Mouse (Mus musculus) testis, postnatal 10 days (tissue): Measurements from ENCODE around the gene Armc6.

Experiments
- DNase-seq: peaks from one replicate; pipeline ENCODE4 v3.0.0; 2021; ENCODE audit warnings: low spot score

Gene Armc6

DNA sequence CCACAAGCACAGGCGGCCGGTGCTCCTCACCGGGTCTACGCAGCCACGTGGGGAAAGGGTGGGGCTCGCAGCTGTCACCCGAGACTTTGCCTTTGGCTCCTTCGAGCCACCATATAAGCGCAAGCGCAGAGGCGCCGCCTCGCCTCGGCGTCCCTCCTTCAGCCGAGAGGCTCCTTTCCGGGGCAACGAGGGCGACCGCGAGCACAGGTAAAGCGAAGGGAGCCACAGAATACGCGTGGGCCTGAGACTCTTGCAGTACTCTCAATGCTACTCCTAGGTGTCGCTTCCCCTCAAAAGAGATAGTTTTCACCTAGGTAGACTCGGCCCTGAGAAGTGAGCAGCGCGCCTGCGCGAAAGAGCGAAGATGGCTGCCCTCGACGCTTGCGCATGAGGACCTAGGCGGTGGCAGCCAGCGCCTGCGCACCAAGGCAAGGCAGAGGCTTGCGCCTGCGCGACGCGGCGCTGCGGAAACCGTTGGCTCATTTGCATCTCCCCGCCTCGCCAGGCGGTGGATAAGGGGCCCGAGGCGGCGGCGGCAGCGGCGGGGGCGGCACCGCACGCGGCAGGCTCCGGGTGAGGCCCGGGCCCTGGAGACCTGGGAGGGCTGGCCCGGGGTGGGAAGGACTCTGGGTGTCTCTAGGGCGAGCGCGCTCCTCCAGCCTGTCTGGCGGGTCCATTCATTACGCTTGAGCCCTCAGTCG lies at the start of gene Armc6, which contains the start of gene Sugp2:
Gene Armc6 (minus strand): TSS at position 387 of the 701 bp plus-strand sequence.
Gene Sugp2 (plus strand): TSS at position 147 of the 701 bp plus-strand sequence.
- peak; percentile 94 for DNase-seq

DNA sequence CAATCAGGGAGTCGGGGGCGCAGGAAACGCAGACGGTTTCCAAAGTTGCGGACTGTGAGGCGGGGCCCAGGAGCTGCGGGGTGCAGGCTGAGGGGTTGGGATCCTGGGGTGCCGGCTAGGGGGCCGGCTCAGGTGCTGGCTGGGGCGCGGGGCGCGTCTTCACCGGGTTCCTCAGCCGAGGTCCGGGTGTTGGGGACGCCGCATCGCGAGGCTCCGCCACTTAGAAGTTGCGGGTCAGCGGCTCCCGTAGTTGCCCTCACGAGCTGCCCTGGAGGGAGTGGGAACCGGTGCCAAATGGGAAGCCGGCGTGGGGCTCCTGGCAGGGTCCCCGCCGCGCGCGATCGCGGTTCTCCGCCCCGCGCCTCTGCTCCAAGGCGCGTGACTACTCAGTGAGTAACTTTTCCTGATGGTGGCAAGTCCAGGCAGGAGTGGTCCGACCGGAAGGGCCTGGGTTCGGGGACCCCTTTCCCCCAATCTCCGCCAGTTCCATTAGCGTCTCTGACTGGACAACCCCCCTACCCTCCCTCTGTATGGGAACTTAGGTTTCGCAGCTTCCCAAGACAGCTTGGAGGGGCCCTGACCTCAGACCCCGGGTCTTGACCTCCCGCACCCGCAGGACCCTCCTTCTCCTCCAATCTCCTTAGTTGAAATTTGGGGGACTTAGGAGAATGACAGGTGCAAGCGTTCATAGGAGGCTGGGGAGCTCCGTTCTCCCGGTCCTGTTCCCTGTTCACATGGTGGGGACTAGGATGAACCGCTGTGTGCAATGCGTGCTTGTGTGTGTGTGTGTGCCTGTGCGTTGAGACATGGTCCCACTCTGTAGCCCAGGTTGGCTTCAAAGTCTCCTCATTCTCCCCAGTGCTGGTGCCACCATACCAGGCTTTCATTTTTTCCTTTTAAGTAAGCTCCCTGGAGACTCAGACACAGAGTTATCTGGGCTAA lies 49.1 kb upstream of the Armc6 start:
- peak; percentile 64 for DNase-seq

DNA sequence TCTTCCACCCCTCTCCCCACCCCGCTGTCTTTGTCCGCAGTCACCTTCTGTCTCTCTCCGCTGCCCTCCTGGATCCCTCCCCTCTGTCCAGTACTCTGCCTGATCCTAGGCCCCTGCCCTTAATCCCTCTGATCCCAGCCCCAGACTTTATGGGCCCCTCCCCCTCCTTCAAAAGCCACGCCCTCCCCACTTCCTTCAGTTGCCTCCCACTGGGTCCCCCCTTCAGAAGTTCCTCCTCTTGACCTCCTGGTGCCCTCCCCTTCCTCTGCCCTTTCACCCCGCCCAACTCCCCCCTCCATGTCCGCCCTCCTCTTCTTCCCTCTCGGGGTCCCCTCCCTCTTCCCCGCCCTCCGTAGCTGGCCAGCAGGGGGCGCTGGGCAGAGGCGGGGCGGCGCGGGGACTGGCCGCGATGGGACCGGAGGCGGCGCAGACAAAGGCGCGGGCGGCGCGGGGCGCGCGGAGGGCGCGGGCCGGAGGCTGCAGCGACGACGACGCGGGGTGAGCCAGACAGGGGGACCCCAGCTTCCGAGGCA lies 48.4 kb upstream of the Armc6 start, which contains the start of gene Homer3:
Gene Homer3 (plus strand): TSS at position 225 of the 533 bp plus-strand sequence.
- DNase-seq, result peak; percentile 95

DNA sequence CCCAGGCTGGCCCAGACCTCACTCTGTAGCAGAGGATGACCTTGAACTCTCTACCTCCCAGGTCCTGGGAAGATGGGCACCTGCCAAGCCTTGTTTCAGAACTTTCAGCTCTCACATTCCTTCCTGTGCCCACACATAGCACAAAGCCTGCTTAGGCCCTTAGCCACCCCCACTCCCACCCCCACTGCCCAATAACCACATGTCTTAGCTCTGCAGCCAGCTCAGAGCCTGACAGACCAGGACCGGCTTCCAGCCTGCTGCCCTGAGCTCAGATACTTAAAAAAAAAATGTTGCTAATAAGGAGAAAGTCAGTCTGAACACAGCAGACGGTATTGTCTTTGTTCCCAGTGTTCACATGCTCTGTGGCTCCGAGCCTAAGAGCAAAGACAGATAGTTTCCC lies 46.7 kb upstream of the Armc6 start:
- peak; percentile 83 for DNase-seq

DNA sequence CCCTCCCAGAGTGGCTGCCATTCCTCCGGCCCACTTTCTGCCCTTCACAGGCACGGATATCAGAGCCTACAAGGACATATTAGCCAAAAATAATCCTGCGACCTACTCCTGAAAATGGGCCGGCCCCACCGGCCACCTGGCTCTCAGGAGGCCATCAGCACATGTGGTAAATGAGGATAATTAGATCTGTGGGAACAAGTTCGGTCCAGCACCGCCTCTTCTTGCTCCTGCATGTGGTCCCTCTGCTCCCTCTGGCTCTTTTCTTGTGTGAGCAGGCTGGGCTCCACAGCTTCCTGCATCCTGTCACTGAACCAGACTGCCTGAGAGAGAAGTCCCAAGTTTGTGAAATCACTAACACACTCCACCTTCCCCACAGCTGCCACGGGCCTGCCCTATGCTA lies 45.0 kb upstream of the Armc6 start:
- DNase-seq, result no peak

DNA sequence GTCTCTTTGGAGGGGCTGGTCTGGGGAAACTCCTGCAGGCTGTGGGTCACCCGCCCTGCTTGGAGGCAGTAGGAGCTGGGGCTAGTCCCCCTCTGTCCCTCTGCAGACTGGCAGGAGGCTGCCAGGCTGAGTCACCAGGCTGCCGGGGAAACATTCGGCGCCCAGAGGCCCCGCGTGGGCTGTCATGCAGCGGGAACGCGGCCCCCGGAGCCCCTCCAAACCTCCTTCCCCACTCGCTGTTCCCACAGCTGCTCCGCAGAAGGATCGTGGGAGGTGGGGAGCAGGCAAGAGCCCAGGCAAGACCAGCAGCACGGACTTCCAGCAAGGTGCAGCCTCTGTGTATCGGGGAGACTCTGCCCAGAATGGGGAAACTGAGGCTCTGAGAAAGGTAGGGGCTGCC lies 43.9 kb upstream of the Armc6 start:
- no peak for DNase-seq

DNA sequence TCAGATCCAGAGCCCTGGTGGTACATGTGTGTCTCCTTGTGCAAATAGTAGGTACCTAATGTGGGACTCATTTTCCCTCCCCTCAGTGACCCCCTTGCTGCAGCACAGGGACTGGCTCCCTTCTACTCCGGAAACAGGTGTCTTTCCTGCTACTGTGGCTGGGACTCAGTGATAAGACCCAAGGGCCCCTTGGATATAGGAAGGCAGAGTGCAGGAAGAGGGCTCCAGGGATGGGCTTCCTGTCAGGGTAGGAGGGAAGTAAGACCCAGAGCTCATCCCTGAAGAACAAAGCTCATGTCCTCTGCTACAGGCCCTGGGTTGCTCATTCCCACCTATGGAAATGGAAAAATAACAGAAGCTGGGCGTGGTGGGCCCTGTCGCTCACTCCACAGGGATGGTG lies 42.2 kb upstream of the Armc6 start:
- no peak for DNase-seq

DNA sequence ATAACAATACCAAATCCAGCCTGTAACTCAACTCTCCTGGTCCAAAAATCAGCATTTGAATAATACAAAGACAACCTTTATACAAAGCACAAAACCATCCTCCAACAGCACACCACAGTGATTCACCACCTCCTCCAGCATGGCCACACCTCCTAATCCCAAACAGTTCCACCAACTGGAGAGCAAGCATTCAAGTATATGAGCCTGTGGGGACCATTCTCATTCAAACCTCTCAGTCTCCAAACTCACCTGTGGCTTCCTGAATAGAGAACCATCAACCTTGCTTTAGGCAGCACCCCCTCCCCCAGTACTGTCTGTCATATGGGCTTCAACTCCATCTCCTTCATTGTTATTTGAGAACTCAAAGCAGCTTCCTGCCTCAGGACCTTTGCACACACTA lies 40.1 kb upstream of the Armc6 start:
- no peak for DNase-seq

DNA sequence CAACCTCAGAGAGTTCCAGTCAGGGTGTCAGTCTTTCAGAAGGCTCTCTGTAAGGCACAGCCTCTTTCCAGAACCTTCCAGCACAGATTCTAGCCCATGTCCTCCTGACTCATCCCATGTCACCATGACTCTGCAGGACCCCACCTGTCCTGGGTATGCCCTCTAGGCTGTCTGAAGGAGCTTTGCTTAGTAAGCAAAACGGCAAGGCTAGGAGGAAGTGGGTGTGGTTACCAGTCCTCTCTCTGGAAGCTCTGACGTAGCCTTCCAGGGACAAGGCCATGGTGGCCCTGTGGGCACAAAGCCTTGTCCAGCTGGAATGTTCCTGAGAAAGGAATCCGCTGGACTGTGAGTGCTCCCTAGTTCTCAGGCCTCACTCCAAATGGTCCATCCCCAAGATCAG lies 38.7 kb upstream of the Armc6 start:
- DNase-seq, result no peak

DNA sequence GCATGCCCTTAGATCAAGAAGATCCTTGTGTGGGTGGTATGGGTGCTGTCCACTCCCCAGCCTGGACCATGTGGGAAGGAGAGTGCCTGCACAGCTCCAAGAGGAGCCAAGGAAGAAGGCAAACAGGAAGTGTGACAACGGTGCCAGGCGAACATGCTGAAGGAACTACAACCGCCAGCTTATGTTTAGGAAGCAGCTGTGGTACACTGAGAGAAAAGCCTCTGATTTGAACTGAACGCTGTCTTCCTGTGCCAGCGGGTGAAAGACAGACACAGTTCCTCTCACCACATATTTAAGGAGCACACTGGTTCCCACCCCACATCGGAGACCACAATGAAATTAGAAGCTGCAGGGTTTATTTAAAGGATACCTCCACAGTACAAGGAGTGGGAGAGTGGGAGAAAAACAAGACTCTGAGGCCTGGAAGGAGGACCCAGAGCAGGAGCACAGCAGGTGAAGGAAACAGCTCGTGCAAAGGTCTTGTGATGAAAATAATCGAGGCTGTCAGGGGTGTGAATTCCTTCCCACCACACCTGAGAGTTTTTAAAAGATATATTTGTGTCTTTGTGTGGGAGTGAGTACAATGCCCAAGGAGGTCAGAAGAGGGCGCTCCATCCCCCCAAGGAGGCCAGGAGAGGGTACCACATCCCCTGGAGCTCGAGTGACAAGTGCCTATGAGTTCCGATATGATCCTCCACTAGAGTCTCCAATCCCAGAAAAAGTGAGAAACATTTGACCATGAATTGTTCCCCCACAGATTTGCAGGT lies 34.7 kb upstream of the Armc6 start:
- DNase-seq, result peak; percentile 67

DNA sequence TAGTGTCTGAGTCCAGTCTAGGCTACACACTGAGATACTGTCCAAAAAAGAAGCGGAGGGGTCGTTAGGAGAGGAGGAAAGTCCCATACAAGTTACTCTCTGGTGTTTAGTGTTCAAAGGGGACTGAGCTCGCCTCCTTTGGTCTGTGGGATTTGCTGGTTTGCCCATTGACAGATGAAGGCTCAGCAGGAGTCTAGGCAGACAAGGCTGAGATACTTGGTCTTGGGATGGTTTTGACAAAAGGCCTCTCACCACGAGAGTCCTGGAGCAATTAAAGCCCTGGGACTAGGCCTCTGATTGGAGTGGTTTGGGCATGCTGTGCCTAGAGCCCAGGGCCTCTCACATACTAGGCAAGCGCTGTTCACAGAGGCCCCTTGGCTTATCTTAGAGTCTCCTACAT lies 34.0 kb upstream of the Armc6 start:
- no peak for DNase-seq

DNA sequence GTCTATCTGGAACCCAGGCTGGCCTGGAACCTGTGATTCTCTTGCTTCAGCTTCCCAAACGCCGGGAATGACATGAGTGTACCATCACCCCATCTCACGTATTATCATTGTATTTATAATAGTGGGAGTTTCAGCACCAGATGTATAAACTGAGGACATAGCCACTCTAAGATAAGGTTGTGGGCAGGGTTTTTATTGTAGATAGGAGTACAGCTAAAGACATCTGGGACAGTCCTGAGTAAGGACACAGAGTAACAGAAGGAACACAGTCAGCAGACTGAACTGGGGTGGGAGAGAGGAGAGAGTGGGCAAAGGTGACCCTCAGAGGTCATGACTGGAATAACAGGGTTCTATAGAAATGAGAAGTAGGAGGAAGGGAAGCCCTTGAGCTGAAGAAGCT lies 33.4 kb upstream of the Armc6 start:
- no peak for DNase-seq

DNA sequence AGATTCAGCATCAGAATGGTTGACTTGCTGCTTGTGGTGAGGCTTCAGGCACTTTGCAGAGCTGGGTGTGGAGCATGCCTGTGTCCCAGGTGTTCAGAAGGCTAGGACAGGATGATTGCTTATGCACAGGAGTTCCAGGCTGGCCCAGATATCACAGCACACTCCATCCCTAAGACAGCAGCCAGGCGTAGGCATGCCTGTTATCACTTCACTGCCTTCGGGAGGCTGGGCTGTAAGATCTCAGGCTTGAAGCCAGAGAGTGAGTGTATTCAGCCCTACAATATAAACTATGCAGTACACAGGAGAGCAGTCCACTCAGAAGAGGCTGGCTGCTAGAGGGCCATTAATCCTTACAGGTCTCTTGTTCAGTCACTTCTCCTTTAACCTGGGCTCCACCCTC lies 24.8 kb upstream of the Armc6 start:
- DNase-seq, result no peak

DNA sequence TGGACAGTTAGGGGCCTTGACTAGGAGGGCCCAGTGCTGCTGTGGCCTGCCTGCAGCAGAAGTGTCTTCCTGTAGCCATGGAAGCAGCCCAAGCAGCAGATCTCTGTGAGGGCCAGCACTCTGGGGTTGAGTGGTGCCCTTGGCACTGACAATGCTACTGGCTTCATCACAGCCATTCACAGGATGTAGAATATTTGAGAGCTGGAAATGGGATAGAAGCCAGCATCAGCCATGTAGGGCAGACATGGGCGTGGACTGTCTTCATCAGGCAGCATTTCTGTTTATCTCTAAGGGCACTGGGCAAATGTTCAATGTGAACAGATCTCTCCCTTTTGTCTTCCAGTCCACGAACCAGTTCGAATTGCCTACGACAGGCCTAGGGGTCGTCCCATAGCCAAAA lies 24.3 kb upstream of the Armc6 start:
- no peak for DNase-seq

DNA sequence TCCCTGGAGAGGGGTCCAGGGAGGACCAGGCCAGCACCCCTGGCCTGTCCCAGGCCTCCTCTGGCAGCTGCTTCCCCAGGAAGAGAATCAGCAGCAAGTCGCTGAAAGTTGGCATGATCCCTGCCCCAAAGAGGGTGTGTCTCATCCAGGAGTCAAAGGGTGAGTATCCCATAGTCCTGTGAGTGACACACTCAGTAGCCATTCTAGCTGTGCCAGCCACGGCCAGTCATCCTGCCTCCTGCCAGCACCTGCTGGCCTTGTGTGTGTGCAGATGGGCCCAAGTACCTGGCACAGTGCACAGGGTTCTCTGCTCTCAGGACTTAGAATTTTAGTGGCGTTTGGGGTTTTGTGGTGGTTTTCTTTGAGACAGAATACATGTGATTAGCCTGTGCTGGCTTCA lies 23.2 kb upstream of the Armc6 start:
- no peak for DNase-seq

DNA sequence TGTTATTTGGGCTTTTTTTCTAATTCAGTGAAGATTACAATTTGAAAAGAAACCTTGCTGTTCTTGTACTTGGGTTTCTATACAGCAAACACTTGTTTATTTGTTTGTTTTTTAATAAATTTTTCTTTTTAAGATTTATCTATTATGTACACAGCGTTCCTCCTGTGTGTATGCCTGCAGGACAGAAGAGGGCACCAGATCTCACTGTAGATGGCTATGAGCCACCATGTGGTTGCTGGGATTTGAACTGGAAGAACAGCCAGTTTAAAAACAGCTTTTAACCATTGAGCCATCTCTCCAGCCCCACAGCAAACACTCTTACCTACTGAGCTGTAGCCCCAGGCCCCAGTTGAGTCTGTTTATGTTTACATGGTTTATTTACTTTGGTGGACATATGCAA lies 20.4 kb upstream of the Armc6 start:
- DNase-seq, result no peak

DNA sequence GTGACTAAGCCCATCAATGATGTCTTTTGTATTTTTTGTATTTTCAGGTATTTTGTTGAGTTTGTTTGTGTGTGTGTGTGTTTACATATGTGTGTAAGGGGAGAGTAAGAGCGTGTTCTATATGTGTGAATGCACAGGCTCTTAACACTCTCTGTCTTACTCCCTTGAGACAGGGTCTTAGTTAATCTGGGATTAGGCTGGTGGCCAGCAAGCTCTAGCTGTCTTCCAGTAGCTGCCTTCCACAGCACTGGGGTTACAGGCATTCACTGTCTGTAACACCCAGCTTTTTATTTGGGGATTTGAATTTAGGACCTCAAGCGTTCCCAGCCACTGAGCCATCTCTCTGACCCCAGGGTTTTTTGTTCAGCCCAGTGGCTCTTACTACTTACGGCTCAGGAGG lies 13.6 kb upstream of the Armc6 start:
- no peak for DNase-seq

DNA sequence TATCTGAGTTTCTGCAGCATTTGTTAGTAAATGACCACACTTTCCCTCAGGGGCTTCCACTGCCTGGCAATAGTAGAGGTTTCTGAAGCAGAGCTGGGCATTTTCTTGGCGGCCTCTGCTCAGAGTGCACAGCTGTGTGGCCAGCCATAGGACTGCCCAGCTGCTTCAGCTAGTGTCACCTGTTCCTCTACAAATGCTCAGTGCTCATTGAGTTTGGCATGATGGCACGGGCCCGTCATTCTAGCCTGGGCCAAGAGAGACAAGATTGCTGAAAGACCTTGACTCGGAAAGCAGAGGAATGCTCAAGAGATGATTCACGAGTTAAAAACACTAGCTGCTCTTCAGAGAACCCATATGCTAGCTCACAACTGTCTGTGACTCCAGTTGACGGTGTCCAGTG lies 12.4 kb upstream of the Armc6 start:
- DNase-seq, result no peak

DNA sequence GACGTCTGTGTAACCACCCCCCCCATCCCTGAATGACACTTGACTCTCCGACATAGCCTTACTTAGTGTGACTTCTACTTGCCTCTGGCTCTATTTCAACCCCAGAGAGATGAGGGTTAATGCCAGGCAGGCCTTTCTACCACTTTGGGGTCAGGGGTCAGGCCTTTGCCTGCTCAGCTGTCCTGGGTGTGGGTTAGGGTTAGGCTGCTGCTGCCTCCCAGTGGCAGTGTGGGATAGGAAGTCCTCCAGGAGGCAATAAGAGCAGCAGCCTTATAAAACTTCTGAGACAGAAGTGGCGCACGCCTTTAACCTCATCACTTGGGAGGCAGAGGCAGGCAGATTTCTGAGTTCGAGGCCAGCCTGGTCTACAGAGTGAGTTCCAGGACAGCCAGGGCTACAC lies 6.4 kb upstream of the Armc6 start:
- DNase-seq, result no peak

DNA sequence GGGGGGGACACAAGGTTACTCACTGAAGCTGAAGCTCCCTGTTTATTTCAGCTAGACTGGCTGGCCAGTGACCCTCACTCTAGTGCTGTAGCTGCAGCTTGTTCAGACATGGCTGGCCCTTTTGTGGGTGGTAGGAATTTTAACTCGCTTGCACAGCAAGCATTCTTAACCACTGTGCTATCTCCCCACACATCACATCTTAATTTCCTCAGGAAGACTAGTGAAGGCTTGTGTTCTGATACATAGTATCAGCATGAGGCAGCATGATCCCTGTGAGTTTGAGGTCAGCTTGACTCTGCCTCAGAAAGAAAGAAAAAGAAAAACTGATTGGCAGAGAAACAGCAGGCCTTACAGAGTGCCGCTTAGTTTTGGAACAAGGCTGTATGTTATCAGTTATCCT lies 3.6 kb upstream of the Armc6 start:
- no peak for DNase-seq

DNA sequence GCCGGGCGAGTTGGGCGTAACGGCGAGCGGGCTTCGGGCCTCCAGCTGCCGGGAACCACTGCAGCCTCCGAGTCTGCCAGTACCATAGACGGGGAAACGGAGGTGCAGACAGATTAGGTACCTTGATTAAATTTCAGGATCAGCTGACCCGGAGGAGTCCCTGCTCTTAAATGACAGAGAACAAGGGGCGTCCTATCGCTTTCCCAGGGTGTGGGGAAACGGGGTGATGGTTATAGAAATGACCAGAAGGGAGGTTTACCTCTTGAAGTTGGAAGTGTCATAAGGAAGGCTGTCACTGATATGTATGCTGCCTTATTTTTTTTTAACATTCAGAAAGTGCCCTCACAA lies 489 bp upstream of the Armc6 start:
- no peak for DNase-seq

DNA sequence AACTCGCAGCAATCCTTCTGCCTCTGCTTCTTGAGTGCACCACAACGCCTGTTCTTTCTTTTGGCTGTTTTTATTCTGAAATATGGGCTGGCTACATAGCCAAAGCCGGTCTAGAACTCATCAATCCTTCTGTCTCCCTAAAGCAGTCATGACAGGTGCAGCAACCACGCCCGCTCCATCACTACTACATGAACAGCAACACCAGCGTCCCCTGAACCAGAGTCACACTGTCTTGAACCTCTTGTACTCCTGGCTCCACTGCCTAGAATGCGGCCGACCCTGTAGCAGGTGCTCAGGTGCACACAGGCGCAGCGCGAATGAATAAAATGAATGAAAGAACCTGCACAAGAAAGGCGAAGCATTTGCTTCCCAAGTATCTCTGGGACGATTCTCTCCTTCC lies 660 bp downstream of the Armc6 start:
- no peak for DNase-seq
